Mouse (Mus musculus) bone marrow macrophage, adult 2 months (primary cell): ENCODE data around the gene Amdhd2.
A peak's percentile ranks its signal among the peaks of the same experiment; 100 is the strongest.

Source experiments
- CTCF ChIP-seq: IDR thresholded peaks from 2 replicates; pipeline ENCODE4 v1.5.1; 2012; ENCODE audit warnings: low read depth, mild to moderate bottlenecking, low read length, moderate library complexity
- POLR2A ChIP-seq: IDR thresholded peaks from 2 replicates; pipeline ENCODE4 v1.6.1; 2012; ENCODE audit warnings: mild to moderate bottlenecking, low read depth, low read length, borderline replicate concordance

DNA sequence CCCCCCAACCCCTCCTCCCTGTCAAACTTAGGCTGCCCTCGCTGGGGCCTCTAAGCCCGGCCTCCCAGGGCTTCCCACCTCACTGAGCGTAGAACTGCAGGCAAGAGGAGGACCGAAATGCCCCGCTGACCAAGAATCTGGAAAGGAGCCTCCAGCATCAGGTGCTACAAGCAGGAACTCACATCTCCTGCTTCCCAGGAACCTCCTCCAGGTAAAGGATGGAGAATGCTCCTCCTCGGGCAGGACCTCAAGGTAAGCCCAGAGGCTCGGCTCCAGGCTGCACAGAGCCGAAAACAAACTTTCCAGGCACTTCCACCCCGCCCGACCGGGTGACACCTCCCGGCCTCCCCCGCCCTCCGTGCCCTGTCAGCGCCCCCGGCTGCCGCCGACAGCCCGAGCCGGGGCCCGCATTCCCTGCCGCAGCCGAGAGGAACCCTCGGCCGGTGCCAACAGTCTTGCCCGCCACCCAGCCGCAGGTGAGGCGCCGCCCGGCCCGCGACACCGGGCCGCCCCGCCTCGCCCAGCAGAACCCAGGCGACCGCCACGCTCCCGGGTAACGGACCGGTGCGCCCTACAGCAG lies 22.6 kb downstream of the Amdhd2 start:
- TF ChIP-seq POLR2A (0 out of 2 replicates have a peak, but pooled peaks have one; percentile 25), CTCF (no peak)
